Mouse (Mus musculus) hindbrain, embryonic 11.5 days (tissue): ENCODE measurements around the gene Vkorc1l1. TPM values are rescaled to one million over a fixed set of nuclear protein-coding genes. Genes with fewer than 3 reads are reported as not detected.

Source experiments
- ATAC-seq: fragments of 200-750 bp; cut with Nextera tagmentation; 2 replicates; pipeline ENCODE4 v1.8.0; 2017; ENCODE audit warnings: mild to moderate bottlenecking, moderate TSS enrichment, moderate library complexity; ENCODE audit not compliant: low FRiP score
- DNase-seq: peaks from one replicate; pipeline ENCODE4 v3.0.0-alpha.2; 2015; ENCODE audit warnings: low spot score
- H3K27ac ChIP-seq: fragments of 300-500 bp; sonication (generic); 2 replicates; pipeline ENCODE4 v1.5.1; 2014; ENCODE audit warnings: mild to moderate bottlenecking, low read depth, low read length
- H3K27me3 ChIP-seq: fragments of 300-500 bp; sonication (generic); 2 replicates; pipeline ENCODE4 v1.6.1; 2014; ENCODE audit warnings: mild to moderate bottlenecking, low read length, moderate library complexity, mixed read lengths; ENCODE audit not compliant: control insufficient read depth, insufficient read depth
- H3K36me3 ChIP-seq: fragments of 300-500 bp; sonication (generic); 2 replicates; pipeline ENCODE4 v1.6.1; 2014; ENCODE audit warnings: mild to moderate bottlenecking, low read length, moderate library complexity, mixed read lengths; ENCODE audit not compliant: control insufficient read depth, insufficient read depth
- H3K4me1 ChIP-seq: fragments of 300-500 bp; sonication (generic); replicated peaks from 2 replicates; pipeline ENCODE4 v1.6.1; 2014; ENCODE audit warnings: low read length, mixed read lengths; ENCODE audit not compliant: control insufficient read depth, insufficient read depth
- H3K4me2 ChIP-seq: fragments of 300-500 bp; sonication (generic); replicated peaks from 2 replicates; pipeline ENCODE4 v1.6.1; 2014; ENCODE audit warnings: mild to moderate bottlenecking, low read depth, low read length
- H3K4me3 ChIP-seq: fragments of 300-500 bp; sonication (generic); 2 replicates; pipeline ENCODE4 v1.5.1; 2014; ENCODE audit warnings: low read depth, low read length
- H3K9ac ChIP-seq: fragments of 300-500 bp; sonication (generic); 2 replicates; pipeline ENCODE4 v1.6.1; 2014; ENCODE audit warnings: low read depth, low read length
- H3K9me3 ChIP-seq: fragments of 300-500 bp; sonication (generic); 2 replicates; pipeline ENCODE4 v1.6.1; 2016; ENCODE audit warnings: low read length; ENCODE audit not compliant: control insufficient read depth
- WGBS: fragments of 180-500 bp; shearing (Covaris S2); extraction: QIAGEN DNeasy Blood & Tissue Kit; methylation state at CpG from one replicate; pipeline ENCODE4 v1.1.7; 2014; 5-methylcytosine and 5-hydroxymethylcytosine counted together
- polyA plus RNA-seq: library from polyadenylated mRNA; unstranded; fragments of >200 nt; fragmentation: Nextera tagmentation; extraction: Ambion mirVana; gene quantifications from 2 replicates; pipeline ENCODE4 v1.2.1, GENCODE M21; 2014

Gene Vkorc1l1
- polyA plus RNA-seq, 1 experiment from 2014 or later = 28.5 TPM

DNA sequence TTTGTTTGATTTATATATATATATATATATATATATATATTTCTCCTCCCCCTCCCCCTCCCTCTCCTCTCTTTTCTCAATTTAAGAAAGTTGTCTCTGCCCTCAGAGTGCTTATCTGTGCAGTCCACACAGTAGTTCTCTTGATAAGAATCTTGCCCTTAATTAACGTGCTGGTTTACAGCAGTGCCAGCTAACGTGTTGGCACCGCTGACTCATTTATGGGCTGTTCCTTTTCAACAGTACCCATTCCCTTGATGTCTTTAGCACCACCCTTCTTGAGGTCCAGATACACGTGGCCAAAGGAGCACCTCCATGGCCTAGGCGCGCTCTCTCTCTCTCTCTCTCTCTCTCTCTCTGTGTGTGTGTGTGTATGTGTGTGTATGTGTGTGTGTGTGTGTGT is 14.0 kb downstream of the Vkorc1l1 start:
- WGBS = 93% methylated on average over 6 of the region's 6 CpGs
- no peak overlapping the region for H3K4me3 ChIP-seq

DNA sequence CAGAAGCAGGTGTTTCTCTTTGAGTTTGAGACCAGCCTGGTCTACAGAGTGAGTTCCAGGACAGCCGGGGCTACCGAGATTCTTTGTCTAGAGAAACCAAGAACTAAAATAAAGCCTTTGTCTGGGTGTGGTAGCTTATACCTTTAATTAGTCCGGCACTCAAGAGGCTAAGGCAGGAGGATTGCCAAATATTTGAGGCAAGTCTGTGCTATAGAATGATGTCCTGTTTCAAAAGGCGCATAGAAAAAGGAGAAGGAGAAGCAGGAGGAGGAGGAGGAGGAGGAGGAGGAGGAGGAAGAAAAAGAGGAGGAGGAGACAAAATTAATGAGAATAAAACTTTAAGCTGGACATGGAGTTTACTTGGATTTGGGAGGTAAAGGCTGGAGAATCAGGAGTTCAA is 21.5 kb downstream of the Vkorc1l1 start:
- ATAC-seq = no peak
- no peak overlapping the region for H3K4me3 ChIP-seq
- no peak overlapping the region for H3K9ac ChIP-seq
- no peaks in the 10 kb centered on the region for H3K36me3 ChIP-seq
- H3K4me1 ChIP-seq = no peaks in the 10 kb centered on the region
- no peak for DNase-seq
- H3K9me3 ChIP-seq = no peaks in the 10 kb centered on the region
- H3K4me2 ChIP-seq = no peak overlapping the region
- no peak overlapping the region for H3K27ac ChIP-seq
- 82% methylated on average over 4 of the region's 4 CpGs for WGBS
- H3K27me3 ChIP-seq = no peaks in the 10 kb centered on the region

More for the DNA sequence above, 14.0 kb downstream of the Vkorc1l1 start:
- Histone ChIP-seq H3K9me3 (no peaks in the 10 kb centered on the region), H3K36me3 (no peaks in the 10 kb centered on the region), H3K4me1 (no peaks in the 10 kb centered on the region), H3K27me3 (no peaks in the 10 kb centered on the region), H3K9ac (no peak overlapping the region), H3K27ac (no peak overlapping the region), H3K4me2 (no peak overlapping the region)
- no peak for DNase-seq
- ATAC-seq = no peak

DNA sequence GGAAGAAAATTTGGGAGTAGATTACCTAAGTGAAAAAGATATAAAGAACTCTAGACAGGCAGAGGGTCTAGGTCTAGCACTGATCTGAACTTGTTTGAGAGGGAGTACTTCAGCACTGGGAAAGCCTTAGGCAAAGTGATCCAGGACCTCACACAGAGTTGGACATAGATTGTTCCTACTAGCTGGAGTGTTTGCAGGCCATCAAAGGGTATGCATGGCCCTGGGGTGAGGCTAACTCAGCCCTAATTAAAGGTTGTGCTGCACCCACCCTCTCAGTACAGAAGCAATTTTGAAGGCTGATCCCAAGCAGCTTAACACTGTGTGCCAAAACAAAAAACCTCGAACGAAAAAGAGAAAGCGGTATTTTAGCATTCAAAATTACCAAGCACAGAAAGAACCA is 24.7 kb downstream of the Vkorc1l1 start:
- H3K4me1 ChIP-seq = no peaks in the 10 kb centered on the region
- H3K4me2 ChIP-seq = no peak overlapping the region
- no peak overlapping the region for H3K4me3 ChIP-seq
- no peak for DNase-seq
- no peaks in the 10 kb centered on the region for H3K27me3 ChIP-seq
- no peak overlapping the region for H3K9ac ChIP-seq
- H3K36me3 ChIP-seq = no peaks in the 10 kb centered on the region
- no peaks in the 10 kb centered on the region for H3K9me3 ChIP-seq
- ATAC-seq = no peak
- 88% methylated on average over 3 of the region's 3 CpGs for WGBS
- no peak overlapping the region for H3K27ac ChIP-seq

DNA sequence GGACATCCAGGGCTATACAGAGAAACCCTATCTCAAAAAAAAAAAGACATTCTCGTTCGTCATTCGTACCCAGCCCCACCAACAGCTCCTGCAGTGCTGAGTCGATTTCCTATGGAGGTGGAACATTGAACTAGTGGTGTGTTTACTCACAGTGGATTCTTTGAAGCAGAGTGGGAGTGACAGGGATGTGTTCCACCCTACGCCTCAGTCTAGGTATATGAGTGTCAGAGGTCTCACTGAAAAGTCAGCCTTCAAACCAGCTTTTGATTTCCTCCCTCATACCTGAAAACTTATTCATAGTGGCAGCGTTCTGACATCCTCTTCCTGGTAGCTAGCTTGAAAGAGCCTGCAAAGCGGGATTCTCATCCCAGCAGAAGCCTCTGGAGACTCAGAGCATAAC is 26.6 kb downstream of the Vkorc1l1 start:
- ATAC-seq = no peak
- Histone ChIP-seq H3K4me2 (no peak overlapping the region), H3K9ac (no peak overlapping the region), H3K4me3 (no peak overlapping the region), H3K36me3 (no peaks in the 10 kb centered on the region), H3K4me1 (no peaks in the 10 kb centered on the region), H3K27ac (no peak overlapping the region), H3K27me3 (no peaks in the 10 kb centered on the region), H3K9me3 (no peaks in the 10 kb centered on the region)
- no peak for DNase-seq
- WGBS = 85% methylated on average over 7 of the region's 7 CpGs

DNA sequence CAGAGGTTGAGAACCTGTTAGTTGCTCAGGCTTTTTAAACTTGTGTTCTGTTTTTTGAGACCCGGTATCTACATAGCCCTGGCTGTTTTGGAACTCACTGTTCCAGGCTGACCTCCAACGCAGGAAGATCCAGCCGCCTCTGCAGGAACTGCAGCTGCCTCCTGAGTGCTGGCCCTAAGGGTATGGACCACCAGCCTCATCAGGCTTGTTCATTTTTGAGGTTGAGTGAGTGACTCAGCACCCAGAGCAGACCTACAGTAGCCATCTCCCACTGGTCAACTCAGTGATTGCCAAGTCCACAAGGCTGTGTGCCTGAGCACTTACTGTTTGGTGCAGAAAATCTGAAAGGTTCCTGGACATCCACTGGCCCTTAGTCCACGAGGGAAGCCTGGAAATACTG is 29.7 kb downstream of the Vkorc1l1 start:
- DNase-seq (no peak), ATAC-seq (no peak)
- no peak overlapping the region for H3K4me2 ChIP-seq
- H3K4me1 ChIP-seq = no peaks in the 10 kb centered on the region
- no peak overlapping the region for H3K27ac ChIP-seq
- 89% methylated on average over 4 of the region's 4 CpGs for WGBS
- no peaks in the 10 kb centered on the region for H3K9me3 ChIP-seq
- no peaks in the 10 kb centered on the region for H3K36me3 ChIP-seq
- H3K27me3 ChIP-seq = no peaks in the 10 kb centered on the region
- H3K9ac ChIP-seq = no peak overlapping the region
- no peak overlapping the region for H3K4me3 ChIP-seq

DNA sequence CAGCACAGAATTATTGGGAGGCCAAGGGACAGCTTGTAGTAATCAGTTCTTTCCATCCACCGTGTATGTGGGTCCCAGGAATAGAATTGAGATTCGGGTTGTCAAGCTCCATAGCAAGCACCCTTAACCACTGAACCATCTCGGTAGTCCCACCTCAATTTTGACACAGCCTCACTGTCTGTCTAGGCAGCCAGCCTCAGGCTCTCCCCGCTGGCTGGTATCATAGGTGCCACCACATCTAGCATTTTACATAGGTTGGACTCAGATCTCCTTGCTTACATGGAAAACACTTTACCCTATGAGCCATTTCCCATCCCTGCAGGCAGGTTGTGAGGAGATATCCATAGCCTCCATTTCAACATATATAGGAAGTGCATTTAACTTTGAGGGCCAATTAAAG is 32.6 kb downstream of the Vkorc1l1 start:
- H3K9me3 ChIP-seq = no peaks in the 10 kb centered on the region
- ATAC-seq (no peak), DNase-seq (no peak)
- no peaks in the 10 kb centered on the region for H3K27me3 ChIP-seq
- no peaks in the 10 kb centered on the region for H3K4me1 ChIP-seq
- WGBS = 86% methylated on average over 4 of the region's 4 CpGs
- H3K9ac ChIP-seq = no peak overlapping the region
- H3K36me3 ChIP-seq = no peaks in the 10 kb centered on the region
- no peak overlapping the region for H3K4me3 ChIP-seq
- H3K27ac ChIP-seq = no peak overlapping the region
- no peak overlapping the region for H3K4me2 ChIP-seq

DNA sequence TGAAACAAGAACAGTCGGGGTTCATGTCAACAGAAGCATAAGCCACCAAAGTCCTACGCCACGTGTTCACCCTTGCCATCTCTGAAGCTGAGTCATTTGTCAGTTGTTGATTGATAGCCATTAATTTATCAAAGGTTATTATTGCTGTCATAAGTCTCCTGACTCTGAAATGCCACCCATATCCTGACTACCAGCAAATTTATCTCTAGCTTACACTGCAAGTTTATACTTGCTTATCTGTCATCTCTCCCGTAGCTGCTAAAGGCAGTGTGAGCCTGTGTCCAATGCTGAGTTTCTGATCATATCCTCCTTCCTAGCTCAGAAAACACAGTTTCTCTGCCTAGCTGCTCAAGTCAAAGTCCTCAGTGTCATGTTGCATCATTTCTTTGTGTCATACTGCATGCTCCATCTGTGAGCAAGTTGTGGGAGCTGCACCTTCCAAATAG is 33.1 kb downstream of the Vkorc1l1 start:
- ATAC-seq (no peak), DNase-seq (no peak)
- Histone ChIP-seq H3K27me3 (no peaks in the 10 kb centered on the region), H3K4me3 (no peak overlapping the region), H3K36me3 (no peaks in the 10 kb centered on the region), H3K4me1 (no peaks in the 10 kb centered on the region), H3K9me3 (no peaks in the 10 kb centered on the region), H3K9ac (no peak overlapping the region), H3K27ac (no peak overlapping the region), H3K4me2 (no peak overlapping the region)
- WGBS = 89% methylated on average over 4 of the region's 4 CpGs

DNA sequence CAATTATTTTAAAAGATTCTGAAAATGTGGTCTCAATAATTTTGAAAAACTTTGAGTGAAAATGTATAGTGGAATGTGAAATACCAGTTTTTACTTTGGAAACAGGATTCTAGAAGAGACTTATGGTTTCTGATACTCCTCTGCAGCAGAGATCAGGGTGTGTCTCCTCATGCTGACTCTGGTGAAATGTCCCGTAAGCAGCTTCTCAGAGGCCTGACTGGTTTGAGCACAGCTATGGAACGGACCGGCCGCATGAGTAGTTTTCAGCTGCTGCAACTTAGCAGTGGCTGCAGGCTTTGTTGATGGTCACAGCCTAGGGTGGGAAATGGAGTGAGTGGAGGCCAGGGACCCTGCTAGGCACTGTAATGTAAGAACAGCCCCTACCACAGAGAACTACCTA is 36.0 kb downstream of the Vkorc1l1 start:
- H3K4me3 ChIP-seq = no peak overlapping the region
- no peaks in the 10 kb centered on the region for H3K27me3 ChIP-seq
- no peak overlapping the region for H3K27ac ChIP-seq
- DNase-seq (no peak), ATAC-seq (no peak)
- no peak overlapping the region for H3K4me2 ChIP-seq
- H3K36me3 ChIP-seq = no peaks in the 10 kb centered on the region
- no peaks in the 10 kb centered on the region for H3K9me3 ChIP-seq
- H3K4me1 ChIP-seq = no peaks in the 10 kb centered on the region
- no peak overlapping the region for H3K9ac ChIP-seq
- 87% methylated on average over 4 of the region's 4 CpGs for WGBS

DNA sequence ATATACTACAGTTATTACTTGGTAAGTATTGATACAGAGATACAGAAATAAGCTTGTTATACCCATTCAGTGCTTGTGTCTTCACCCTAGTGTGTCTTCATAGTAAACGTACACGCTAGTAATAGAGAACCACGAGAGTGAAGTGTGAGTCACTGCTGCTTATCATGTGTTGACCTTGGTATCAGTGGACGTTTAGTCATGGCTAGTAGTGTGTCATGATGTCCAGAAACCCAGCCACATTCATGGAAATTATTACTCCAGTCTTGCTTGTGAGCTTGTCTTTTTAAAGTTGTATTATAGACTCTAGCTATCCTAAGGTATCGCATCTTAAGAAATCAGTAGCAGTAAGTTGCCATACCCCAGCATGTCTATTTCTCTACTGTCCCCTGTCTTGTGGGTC is 36.8 kb downstream of the Vkorc1l1 start:
- H3K4me3 ChIP-seq = no peak overlapping the region
- no peaks in the 10 kb centered on the region for H3K36me3 ChIP-seq
- no peak overlapping the region for H3K9ac ChIP-seq
- no peak for DNase-seq
- no peaks in the 10 kb centered on the region for H3K27me3 ChIP-seq
- H3K4me1 ChIP-seq = no peaks in the 10 kb centered on the region
- H3K27ac ChIP-seq = no peak overlapping the region
- H3K9me3 ChIP-seq = no peaks in the 10 kb centered on the region
- no peak overlapping the region for H3K4me2 ChIP-seq
- ATAC-seq = no peak
- WGBS = 91% methylated on average over 5 of the region's 5 CpGs
